Mouse (Mus musculus): ENCODE data around the gene Myo15b.

GRCm38 (mm10) chr11:115869393-115869792 is 11.2 kb downstream of the Myo15b start:
- no peak for TF ChIP-seq CTCF (IDR thresholded peaks at IDR 0.05)
- no peak for TF ChIP-seq EP300 (IDR thresholded peaks at IDR 0.05; ENCODE audit: insufficient read depth, low read depth, low read length)
